Comparison of ENCODE assay signal across 10 mouse cellular contexts in genomic region chr5:115977757-115978156, GRCm38 (mm10). TPM values are rescaled to one million over a fixed set of nuclear protein-coding genes. Genes with fewer than 3 reads are reported as not detected.
DNase-seq lines count a peak whose midpoint lies in the region; ATAC-seq and TF ChIP-seq lines count a peak whose summit lies in the region.
"Had no signal": no experiment of that assay in that cellular context is flagged by ENCODE, and none has a peak within 500 bp of the region (broad histone marks: within the 10 kb centered on the region; RNA-seq: fewer than 3 reads in every experiment).

No protein-coding gene starts in this region.

- H3K4me2 ChIP-seq in liver, embryonic 12.5 days, result 0 out of 2 replicates have a peak overlapping the region, but pooled peaks have one; percentile 7
- H3K4me2 ChIP-seq in heart, postnatal 0 days (ENCODE audit: low read depth, low read length), result peak overlapping the region; percentile 16; the same call in 1 of the 2 replicates
- H3K4me2 ChIP-seq: limb, embryonic 15.5 days had no signal

- TF ChIP-seq CTCF in heart, postnatal 0 days (IDR thresholded peaks at IDR 0.05; ENCODE audit: low read depth), result no peak

- WGBS in liver, embryonic 12.5 days (ENCODE audit: insufficient replicate concordance), result 66% methylated on average over 10 of the region's 10 CpGs
- 70% methylated on average over 10 of the region's 10 CpGs for WGBS in heart, postnatal 0 days

- H3K4me3 ChIP-seq in liver, embryonic 12.5 days, result no peak overlapping the region
- H3K4me3 ChIP-seq in heart, postnatal 0 days (ENCODE audit: low read depth, low read length), result no peak overlapping the region
- H3K4me3 ChIP-seq: limb, embryonic 15.5 days had no signal

- peaks cover 99% of the 10 kb centered on the region for H3K36me3 ChIP-seq in liver, embryonic 12.5 days
- peaks cover 34% of the 10 kb centered on the region; the same call in 1 of the 2 replicates for H3K36me3 ChIP-seq in heart, postnatal 0 days (replicated peaks; ENCODE audit: control insufficient read depth, insufficient read depth, low read length)

- H3K9me3 ChIP-seq in liver, embryonic 12.5 days (replicated peaks), result no peaks in the 10 kb centered on the region
- no peaks in the 10 kb centered on the region for H3K9me3 ChIP-seq in heart, postnatal 0 days (replicated peaks; ENCODE audit: control insufficient read depth, low read length)
- H3K9me3 ChIP-seq: limb, embryonic 15.5 days had no signal

- H3K27ac ChIP-seq in liver, embryonic 12.5 days, result 0 out of 2 replicates have a peak overlapping the region, but pooled peaks have one; percentile 16
- peak overlapping the region; percentile 69 for H3K27ac ChIP-seq in heart, postnatal 0 days (ENCODE audit: low read depth)
- H3K27ac ChIP-seq: limb, embryonic 15.5 days had no signal

- H3K9ac ChIP-seq in liver, embryonic 12.5 days, result no peak overlapping the region
- H3K9ac ChIP-seq in heart, postnatal 0 days (replicated peaks; ENCODE audit: low read depth, low read length), result no peak overlapping the region
- H3K9ac ChIP-seq: limb, embryonic 15.5 days had no signal

- no peak for DNase-seq in liver
- peak; percentile 36 for DNase-seq in heart, postnatal 0 days (ENCODE audit: low spot score)
- peak; percentile 58 to 75 for DNase-seq in kidney, postnatal 4 days
- peak; percentile 11 to 34 for DNase-seq in natural killer cell, adult 2 months (ENCODE audit: low spot score in 2 of 2)
- DNase-seq in thymus, postnatal 10 days (ENCODE audit: low spot score in 2 of 2), result no peak
- DNase-seq in thymus, postnatal 25 days, result no peak
- no peak for DNase-seq in layer of hippocampus, adult 8-10 months (ENCODE audit: low spot score in 2 of 2)

- H3K27me3 ChIP-seq in liver, embryonic 12.5 days (replicated peaks), result no peaks in the 10 kb centered on the region
- no peaks in the 10 kb centered on the region for H3K27me3 ChIP-seq in heart, postnatal 0 days (ENCODE audit: control insufficient read depth, insufficient read depth, low read length)
- H3K27me3 ChIP-seq: limb, embryonic 15.5 days; Patski had no signal

- ATAC-seq in liver, embryonic 12.5 days, result peak; percentile 25; the same call in 1 of the 2 replicates
- ATAC-seq in heart, postnatal 0 days (ENCODE audit: insufficient read depth, low read depth), result peak; percentile 62
- ATAC-seq: Patski had no signal

- TF ChIP-seq EP300 in heart, postnatal 0 days (IDR thresholded peaks at IDR 0.05; ENCODE audit: low read depth), result no peak

- H3K4me1 ChIP-seq in liver, embryonic 12.5 days, result peaks cover 23% of the 10 kb centered on the region
- H3K4me1 ChIP-seq in heart, postnatal 0 days (ENCODE audit: control insufficient read depth, insufficient read depth), result no peaks in the 10 kb centered on the region

RNA-seq across cellular contexts. Expression of gene Prkab1, which starts 46.6 kb away (rescaled TPM):
- 106 and 110 TPM in 2 replicates for polyA plus RNA-seq in liver, embryonic 12.5 days (2016; fragmentation: Nextera tagmentation; extraction: Ambion mirVana)
- total RNA-seq in heart, postnatal 0 days (2014; rRNA removed; ENCODE audit: low replicate concordance), result 39.6 and 64.2 TPM in 2 replicates
- 35.4 and 38.6 TPM in 2 replicates for polyA plus RNA-seq in heart, postnatal 0 days (2015; fragmentation: Nextera tagmentation; extraction: Ambion mirVana)
- total RNA-seq in layer of hippocampus, adult 8-10 months (2022), result 10 to 100 TPM; 20.9 to 27.1 (median 22.6) TPM

Comparison
In these comparisons a context has a peak if more than half of its experiments do, and no peak if none do; other contexts are left out.
1. DNase-seq: peak in heart, postnatal 0 days (single experiment), kidney, postnatal 4 days (2 of 2) and natural killer cell, adult 2 months (2 of 2); none in liver (single experiment), thymus, postnatal 10 days (0 of 2), thymus, postnatal 25 days (single experiment) and layer of hippocampus, adult 8-10 months (0 of 2).